ENCODE assay signal across 26 mouse cellular contexts in genomic region chr3:73725711-73726110, GRCm38 (mm10). TPM values are rescaled to one million over a fixed set of nuclear protein-coding genes. Genes with fewer than 3 reads are reported as not detected.
DNase-seq lines count a peak whose midpoint lies in the region; ATAC-seq lines count a peak whose summit lies in the region.
"Had no signal": no experiment of that assay in that cellular context is flagged by ENCODE, and none has a peak within 500 bp of the region (broad histone marks: within the 10 kb centered on the region; RNA-seq: fewer than 3 reads in every experiment).

No protein-coding gene starts in this region.

- no peak for DNase-seq in liver, embryonic 11.5 days (ENCODE audit: low spot score)
- no peak for DNase-seq in midbrain, embryonic 14.5 days
- DNase-seq in layer of hippocampus, postnatal 36 days: no peak
- DNase-seq: adrenal gland, adult 2 months; adrenal gland, postnatal 10 days; adrenal gland, postnatal 25 days; cerebellum, adult 11 months; cerebellum, adult 18-20 months; cerebellum, adult 8-10 months; cerebellum, adult 9-11 months; cerebellum, postnatal 14 days; cerebellum, postnatal 36 days; embryo, embryonic 11 days had no signal

- no peaks in the 10 kb centered on the region for H3K9me3 ChIP-seq in liver, embryonic 11.5 days (ENCODE audit: control insufficient read depth, low read length)
- no peaks in the 10 kb centered on the region for H3K9me3 ChIP-seq in liver, embryonic 12.5 days (replicated peaks)
- H3K9me3 ChIP-seq in intestine, embryonic 16.5 days (ENCODE audit: control insufficient read depth, low read length): no peaks in the 10 kb centered on the region
- H3K9me3 ChIP-seq in liver, embryonic 16.5 days (replicated peaks; ENCODE audit: control insufficient read depth, low read length): no peaks in the 10 kb centered on the region
- no peaks in the 10 kb centered on the region for H3K9me3 ChIP-seq in midbrain, embryonic 14.5 days (ENCODE audit: control insufficient read depth, low read length)
- no peaks in the 10 kb centered on the region for H3K9me3 ChIP-seq in heart, embryonic 12.5 days (replicated peaks)
- H3K9me3 ChIP-seq: embryonic facial prominence, embryonic 13.5 days; embryonic facial prominence, embryonic 15.5 days; forebrain, embryonic 10.5 days; forebrain, embryonic 13.5 days; forebrain, embryonic 15.5 days had no signal

- H3K4me2 ChIP-seq in liver, embryonic 11.5 days: no peak overlapping the region
- no peak overlapping the region for H3K4me2 ChIP-seq in liver, embryonic 12.5 days
- no peak overlapping the region for H3K4me2 ChIP-seq in intestine, embryonic 16.5 days (ENCODE audit: low read depth, low read length)
- H3K4me2 ChIP-seq in liver, embryonic 16.5 days (ENCODE audit: low read depth, low read length): no peak overlapping the region
- no peak overlapping the region for H3K4me2 ChIP-seq in midbrain, embryonic 14.5 days (ENCODE audit: low read length)
- H3K4me2 ChIP-seq in heart, embryonic 12.5 days: no peak overlapping the region
- H3K4me2 ChIP-seq: embryonic facial prominence, embryonic 13.5 days; embryonic facial prominence, embryonic 15.5 days; forebrain, embryonic 13.5 days; forebrain, embryonic 15.5 days had no signal

- H3K4me1 ChIP-seq in liver, embryonic 11.5 days (replicated peaks; ENCODE audit: control insufficient read depth, insufficient read depth, low read length): no peaks in the 10 kb centered on the region
- H3K4me1 ChIP-seq in liver, embryonic 12.5 days: no peaks in the 10 kb centered on the region
- no peaks in the 10 kb centered on the region for H3K4me1 ChIP-seq in intestine, embryonic 16.5 days (ENCODE audit: control insufficient read depth, insufficient read depth, low read length)
- H3K4me1 ChIP-seq in liver, embryonic 16.5 days (ENCODE audit: control insufficient read depth, low read depth, low read length): no peaks in the 10 kb centered on the region
- H3K4me1 ChIP-seq in midbrain, embryonic 14.5 days (ENCODE audit: control insufficient read depth, insufficient read depth, low read length): no peaks in the 10 kb centered on the region
- H3K4me1 ChIP-seq in heart, embryonic 12.5 days (replicated peaks): no peaks in the 10 kb centered on the region
- H3K4me1 ChIP-seq: embryonic facial prominence, embryonic 13.5 days; embryonic facial prominence, embryonic 15.5 days; forebrain, embryonic 10.5 days; forebrain, embryonic 13.5 days; forebrain, embryonic 15.5 days had no signal

- H3K4me3 ChIP-seq in liver, embryonic 11.5 days (ENCODE audit: low read depth, low read length): no peak overlapping the region
- no peak overlapping the region for H3K4me3 ChIP-seq in liver, embryonic 12.5 days
- H3K4me3 ChIP-seq in intestine, embryonic 16.5 days (ENCODE audit: low read length): no peak overlapping the region
- no peak overlapping the region for H3K4me3 ChIP-seq in liver, embryonic 16.5 days (ENCODE audit: low read depth, low read length)
- H3K4me3 ChIP-seq in midbrain, embryonic 14.5 days (replicated peaks; ENCODE audit: low read depth, low read length): no peak overlapping the region
- H3K4me3 ChIP-seq in heart, embryonic 12.5 days: no peak overlapping the region
- H3K4me3 ChIP-seq: embryonic facial prominence, embryonic 13.5 days; embryonic facial prominence, embryonic 15.5 days; erythroblast, embryonic 14.5 days; forebrain, embryonic 10.5 days; forebrain, embryonic 13.5 days; forebrain, embryonic 15.5 days had no signal

- H3K27me3 ChIP-seq in liver, embryonic 11.5 days (replicated peaks; ENCODE audit: control insufficient read depth, insufficient read depth, low read length): no peaks in the 10 kb centered on the region
- H3K27me3 ChIP-seq in liver, embryonic 12.5 days (replicated peaks): no peaks in the 10 kb centered on the region
- no peaks in the 10 kb centered on the region for H3K27me3 ChIP-seq in intestine, embryonic 16.5 days (replicated peaks; ENCODE audit: control insufficient read depth, insufficient read depth, low read length)
- H3K27me3 ChIP-seq in liver, embryonic 16.5 days (ENCODE audit: control insufficient read depth, insufficient read depth, low read depth, low read length): no peaks in the 10 kb centered on the region
- H3K27me3 ChIP-seq in midbrain, embryonic 14.5 days (ENCODE audit: control insufficient read depth, insufficient read depth, low read length): no peaks in the 10 kb centered on the region
- no peaks in the 10 kb centered on the region for H3K27me3 ChIP-seq in heart, embryonic 12.5 days (replicated peaks)
- H3K27me3 ChIP-seq: embryonic facial prominence, embryonic 13.5 days; embryonic facial prominence, embryonic 15.5 days; forebrain, embryonic 13.5 days; forebrain, embryonic 15.5 days had no signal

- ATAC-seq in liver, embryonic 11.5 days (replicated peaks; ENCODE audit: low FRiP score): 0 out of 2 replicates have a peak, but pooled peaks have one; percentile 39
- no peak for ATAC-seq in liver, embryonic 12.5 days
- ATAC-seq in intestine, embryonic 16.5 days: peak; percentile 80
- peak; percentile 66 for ATAC-seq in liver, embryonic 16.5 days (ENCODE audit: low read depth)
- no peak for ATAC-seq in midbrain, embryonic 14.5 days (ENCODE audit: low FRiP score, low TSS enrichment)
- no peak for ATAC-seq in heart, embryonic 12.5 days (ENCODE audit: insufficient number of reproducible peaks, low FRiP score)
- ATAC-seq: forebrain, embryonic 13.5 days; forebrain, embryonic 15.5 days had no signal

- H3K36me3 ChIP-seq in liver, embryonic 11.5 days (ENCODE audit: control insufficient read depth, insufficient read depth, low read length): no peaks in the 10 kb centered on the region
- no peaks in the 10 kb centered on the region for H3K36me3 ChIP-seq in liver, embryonic 12.5 days
- H3K36me3 ChIP-seq in intestine, embryonic 16.5 days (ENCODE audit: control insufficient read depth, insufficient read depth, low read length): no peaks in the 10 kb centered on the region
- no peaks in the 10 kb centered on the region for H3K36me3 ChIP-seq in liver, embryonic 16.5 days (ENCODE audit: control insufficient read depth, insufficient read depth)
- H3K36me3 ChIP-seq in midbrain, embryonic 14.5 days (ENCODE audit: control insufficient read depth, insufficient read depth, low read length): no peaks in the 10 kb centered on the region
- no peaks in the 10 kb centered on the region for H3K36me3 ChIP-seq in heart, embryonic 12.5 days
- H3K36me3 ChIP-seq: embryonic facial prominence, embryonic 13.5 days; embryonic facial prominence, embryonic 15.5 days; forebrain, embryonic 10.5 days; forebrain, embryonic 15.5 days had no signal

- no peak overlapping the region for H3K27ac ChIP-seq in liver, embryonic 11.5 days (ENCODE audit: low read depth, low read length)
- H3K27ac ChIP-seq in liver, embryonic 12.5 days: no peak overlapping the region
- H3K27ac ChIP-seq in intestine, embryonic 16.5 days (ENCODE audit: low read length): no peak overlapping the region
- H3K27ac ChIP-seq in liver, embryonic 16.5 days (ENCODE audit: low read length): no peak overlapping the region
- no peak overlapping the region for H3K27ac ChIP-seq in midbrain, embryonic 14.5 days (replicated peaks; ENCODE audit: low read depth, low read length)
- no peak overlapping the region for H3K27ac ChIP-seq in heart, embryonic 12.5 days (ENCODE audit: poor library complexity, severe bottlenecking)
- H3K27ac ChIP-seq: embryonic facial prominence, embryonic 13.5 days; embryonic facial prominence, embryonic 15.5 days; forebrain, embryonic 10.5 days; forebrain, embryonic 13.5 days; forebrain, embryonic 15.5 days had no signal

- no peak overlapping the region for H3K9ac ChIP-seq in liver, embryonic 11.5 days (ENCODE audit: low read depth, low read length)
- H3K9ac ChIP-seq in liver, embryonic 12.5 days: no peak overlapping the region
- H3K9ac ChIP-seq in intestine, embryonic 16.5 days (ENCODE audit: low read depth, low read length): no peak overlapping the region
- no peak overlapping the region for H3K9ac ChIP-seq in liver, embryonic 16.5 days (ENCODE audit: low read depth, low read length)
- no peak overlapping the region for H3K9ac ChIP-seq in midbrain, embryonic 14.5 days (replicated peaks; ENCODE audit: low read length)
- H3K9ac ChIP-seq in heart, embryonic 12.5 days: no peak overlapping the region
- H3K9ac ChIP-seq: embryonic facial prominence, embryonic 13.5 days; embryonic facial prominence, embryonic 15.5 days; forebrain, embryonic 13.5 days; forebrain, embryonic 15.5 days had no signal

RNA-seq across cellular contexts. Expression of gene Bche, which starts 17.5 kb away (rescaled TPM):
- polyA plus RNA-seq in liver, embryonic 11.5 days (2014; fragmentation: Nextera tagmentation; extraction: Ambion mirVana): 11.4 and 14.6 TPM in 2 replicates
- polyA plus RNA-seq in liver, embryonic 12.5 days (2016; fragmentation: Nextera tagmentation; extraction: Ambion mirVana): 8.9 and 10.1 TPM in 2 replicates
- 6.9 and 8.1 TPM in 2 replicates for polyA plus RNA-seq in intestine, embryonic 16.5 days (2015; fragmentation: Nextera tagmentation; extraction: Ambion mirVana)
- polyA plus RNA-seq in liver, embryonic 16.5 days (2015; fragmentation: Nextera tagmentation; extraction: Ambion mirVana): 13.8 and 14.1 TPM in 2 replicates
- polyA plus RNA-seq in midbrain, embryonic 14.5 days (2014; fragmentation: Nextera tagmentation; extraction: Ambion mirVana): 1.6 and 2.9 TPM in 2 replicates
- 22.2 and 24.4 TPM in 2 replicates for polyA plus RNA-seq in heart, embryonic 12.5 days (2016; fragmentation: Nextera tagmentation; extraction: Ambion mirVana)
- total RNA-seq in layer of hippocampus, postnatal 36 days (2021): 1 to 10 TPM; 3.7 to 5.5 TPM
- total RNA-seq: common myeloid progenitor, adult 5-6 weeks; MEL had no signal
- polyA plus RNA-seq: C2C12; erythroblast, embryonic 14.5 days had no signal

Comparison
In these comparisons a context has a peak if more than half of its experiments do, and no peak if none do; other contexts are left out.
1. ATAC-seq: peak in liver, embryonic 11.5 days (single experiment), intestine, embryonic 16.5 days (single experiment) and liver, embryonic 16.5 days (single experiment); none in liver, embryonic 12.5 days (single experiment), midbrain, embryonic 14.5 days (single experiment) and heart, embryonic 12.5 days (single experiment).